Mouse (Mus musculus): ENCODE data around the gene Azin2.

- no peak for TF ChIP-seq CTCF (IDR thresholded peaks at IDR 0.05; ENCODE audit: low read depth, low read length)
- TF ChIP-seq POLR2A (IDR thresholded peaks at IDR 0.05; ENCODE audit: extremely low read depth, insufficient read depth, low read length): no peak
Observed at GRCm38 (mm10) chr4:128889752-128890630, 72.3 kb downstream of the Azin2 start.
